Mouse (Mus musculus): ENCODE data around the gene Fxyd2.

Gene Fxyd2

DNA sequence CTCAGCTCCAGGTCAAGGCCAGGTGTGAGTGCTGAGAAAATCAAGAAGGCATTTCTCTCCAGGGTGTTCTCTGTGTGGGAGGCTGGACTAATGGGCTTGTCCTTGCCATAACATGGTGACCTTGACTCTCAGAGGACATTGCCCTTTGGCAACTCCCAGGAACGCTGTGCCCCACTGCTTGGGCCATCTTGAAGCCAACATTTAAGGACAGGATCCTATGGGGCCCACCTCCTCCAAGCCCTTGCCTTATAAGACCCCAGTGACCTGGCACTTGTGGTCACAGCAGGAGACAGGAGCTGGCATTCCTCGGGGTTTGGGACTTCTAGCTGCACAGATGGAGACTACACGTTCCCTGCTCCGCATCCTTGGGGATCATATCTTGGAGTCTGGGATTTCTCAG is at the start of gene Fxyd2:
Fxyd2 (plus strand) TSS at position 236 of the 400 bp plus-strand sequence.
- DNase-seq: no peak

DNA sequence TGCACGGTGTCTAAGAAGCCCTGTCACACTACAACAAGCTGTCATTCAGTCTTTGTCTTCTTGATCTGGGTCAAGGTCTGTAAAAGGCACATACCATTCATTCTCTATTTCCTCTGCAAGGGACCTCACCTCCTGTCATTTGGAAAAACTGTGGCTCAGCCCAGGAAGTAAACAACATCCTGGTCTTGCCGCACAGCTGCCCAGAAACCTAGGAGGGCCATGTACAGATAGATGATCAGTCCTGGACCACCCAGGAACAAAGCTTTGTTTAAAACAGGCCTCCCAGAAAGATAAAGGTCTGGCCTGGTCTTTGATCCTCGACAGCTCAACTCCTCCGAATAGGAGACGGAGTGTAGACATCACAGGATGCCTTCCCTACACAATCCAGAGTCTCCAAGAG is 49.6 kb upstream of the Fxyd2 start:
- no peak for DNase-seq

DNA sequence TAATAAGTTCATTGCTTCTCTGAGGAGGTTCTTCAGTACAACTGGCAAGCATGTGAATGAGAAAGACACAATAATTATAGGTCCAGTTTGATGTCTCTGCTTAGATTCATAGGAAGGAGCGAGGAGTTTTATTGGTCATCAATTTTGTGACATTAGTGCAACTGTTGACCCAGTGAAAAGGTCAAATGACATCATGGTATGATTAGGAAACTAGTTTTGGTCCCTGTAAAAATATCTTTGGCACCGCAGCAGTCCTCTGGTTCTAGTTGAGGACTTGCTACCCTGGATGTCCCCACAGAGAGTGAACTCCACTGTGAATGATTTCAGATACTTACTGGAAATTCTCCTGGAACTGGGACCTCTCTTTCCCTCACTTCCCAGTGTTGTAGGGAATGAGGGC is 44.3 kb upstream of the Fxyd2 start:
- DNase-seq: no peak

DNA sequence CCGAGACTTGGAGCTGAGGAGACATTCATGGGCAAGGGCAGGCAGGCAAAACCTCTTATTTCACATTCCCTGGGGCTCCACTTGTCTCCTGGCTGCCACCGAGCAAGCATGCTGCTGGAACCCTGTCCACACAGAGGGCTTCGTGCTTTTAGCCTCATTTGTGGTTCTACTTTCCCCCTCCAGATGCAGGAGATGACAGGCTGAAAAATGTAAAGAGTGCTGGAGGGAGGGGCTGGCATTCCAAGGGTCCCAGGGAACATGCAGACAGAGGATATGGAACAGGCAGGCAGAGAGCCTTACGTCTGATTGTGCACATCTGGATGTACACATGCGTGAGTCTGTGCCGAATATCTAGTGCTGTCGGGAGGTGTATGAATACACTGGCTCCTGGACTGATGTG is 41.1 kb upstream of the Fxyd2 start:
- no peak for DNase-seq

DNA sequence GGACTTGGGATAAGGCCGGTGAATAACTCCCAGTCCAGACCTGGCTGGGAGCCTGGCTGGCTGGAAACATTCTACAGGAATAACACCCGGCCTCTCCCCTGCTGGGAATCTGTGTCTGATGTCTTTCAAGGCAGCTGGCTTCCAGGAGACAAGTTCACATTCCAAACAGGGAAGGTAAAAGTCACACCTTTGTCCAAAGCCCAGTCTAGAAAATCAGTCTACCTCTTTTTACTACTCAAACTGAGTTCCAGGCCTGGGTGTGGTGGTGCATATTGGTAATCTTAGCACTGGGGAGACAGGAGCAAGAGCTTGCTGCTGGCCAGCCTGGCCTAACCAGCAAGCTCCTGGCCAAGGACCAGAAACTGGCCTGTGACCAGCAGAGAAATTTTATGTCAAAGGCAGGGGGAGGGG is 37.4 kb upstream of the Fxyd2 start:
- DNase-seq: no peak

DNA sequence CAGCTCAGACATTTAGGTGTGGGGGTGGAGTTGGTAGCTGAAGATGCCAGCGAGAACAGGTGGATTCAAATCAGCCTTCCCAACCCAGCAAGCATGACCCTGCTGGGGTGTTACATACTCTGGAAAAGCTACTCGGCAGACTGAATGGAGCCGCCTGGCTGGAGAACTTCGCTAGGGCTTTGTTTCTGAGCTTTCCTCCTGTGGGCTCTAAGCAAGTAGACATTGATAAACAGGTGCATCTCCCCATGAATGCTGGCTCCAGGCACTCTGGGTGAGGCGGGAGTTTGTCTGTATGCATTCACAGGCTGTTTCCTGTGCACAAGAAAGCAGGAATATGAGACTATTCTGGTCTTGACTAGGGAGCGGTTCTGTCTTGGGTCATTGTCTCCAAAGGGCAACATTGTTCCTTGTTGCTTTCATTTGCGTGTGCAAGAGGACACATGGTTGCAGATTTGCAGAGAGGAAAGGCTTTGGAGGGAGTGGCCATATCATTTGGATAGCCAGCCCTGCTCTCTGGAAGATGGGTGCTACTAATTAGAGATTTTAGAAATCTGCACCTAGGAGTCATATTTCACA is 35.7 kb upstream of the Fxyd2 start:
- DNase-seq: no peak

DNA sequence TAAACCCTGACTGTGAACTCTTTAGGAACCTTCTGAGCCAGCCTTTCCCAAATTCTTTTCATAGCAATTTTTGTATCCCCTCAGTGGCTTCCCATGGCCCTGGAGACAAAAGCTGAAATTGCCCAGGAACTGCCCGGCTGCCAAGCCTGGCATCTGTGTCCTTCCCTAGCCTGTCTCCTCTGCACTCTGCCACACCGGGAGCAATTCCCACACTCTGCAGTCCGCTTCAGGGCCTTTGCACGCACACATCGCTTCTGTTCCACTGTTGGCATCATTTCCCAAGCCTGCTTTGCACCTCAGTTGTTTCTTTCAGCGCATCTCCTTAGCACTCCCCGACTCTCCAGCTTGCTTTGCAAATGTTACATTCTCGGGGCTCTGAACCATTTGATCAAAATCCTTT is 31.8 kb upstream of the Fxyd2 start:
- DNase-seq: no peak

DNA sequence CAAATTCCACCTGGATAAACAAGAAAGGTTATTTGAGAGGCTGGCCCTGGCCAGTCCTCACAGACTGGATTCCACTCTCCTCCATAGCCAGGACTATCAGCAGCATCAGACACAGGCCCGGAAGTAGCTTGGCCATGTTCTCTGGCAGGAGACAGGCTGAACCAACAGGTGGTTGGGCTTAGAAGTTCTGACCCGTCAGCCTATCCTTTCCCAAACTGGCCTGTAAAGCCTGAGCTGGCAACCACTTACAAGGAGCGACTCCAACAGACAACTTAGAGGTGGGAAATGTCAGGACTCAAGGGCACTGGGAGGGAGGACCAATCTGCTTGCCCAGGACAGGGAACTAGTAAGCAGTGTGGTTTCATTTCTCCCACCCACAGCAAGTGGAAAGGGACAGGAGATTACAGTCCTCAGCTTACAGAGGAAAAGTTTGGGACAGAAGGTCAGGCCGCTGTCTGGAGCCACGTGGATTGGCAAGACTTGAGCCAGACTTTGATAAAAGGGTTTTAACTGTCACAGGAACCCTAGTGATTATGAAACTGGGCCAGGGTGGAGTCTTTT is 31.0 kb upstream of the Fxyd2 start:
- no peak for DNase-seq

DNA sequence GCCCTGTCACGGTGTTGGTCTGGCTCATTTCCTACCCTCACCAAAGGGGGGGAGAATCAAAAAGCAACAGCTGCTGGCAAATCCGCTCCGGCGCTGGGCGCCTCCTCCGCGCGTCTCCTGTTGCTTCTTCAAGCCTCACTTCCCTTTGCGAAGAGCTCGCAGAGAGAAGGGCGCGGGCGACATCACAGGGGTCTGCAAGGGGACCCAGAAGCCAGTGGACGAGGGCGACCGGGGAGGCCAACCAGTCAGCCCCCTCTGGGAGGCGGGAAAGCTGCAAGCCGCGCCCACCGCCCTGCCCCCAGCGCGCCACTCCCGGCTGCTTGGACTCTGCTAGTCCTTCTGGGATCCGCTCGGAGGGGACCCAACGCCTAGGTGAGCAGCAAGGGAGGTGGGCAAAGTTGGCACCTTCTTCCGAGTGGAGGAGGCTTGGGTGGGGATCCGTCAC is 29.3 kb upstream of the Fxyd2 start, which contains the start of gene Fxyd6:
Fxyd6 (plus strand) TSS at position 69 of the 445 bp plus-strand sequence.
- peak; percentile 45 to 46 for DNase-seq

DNA sequence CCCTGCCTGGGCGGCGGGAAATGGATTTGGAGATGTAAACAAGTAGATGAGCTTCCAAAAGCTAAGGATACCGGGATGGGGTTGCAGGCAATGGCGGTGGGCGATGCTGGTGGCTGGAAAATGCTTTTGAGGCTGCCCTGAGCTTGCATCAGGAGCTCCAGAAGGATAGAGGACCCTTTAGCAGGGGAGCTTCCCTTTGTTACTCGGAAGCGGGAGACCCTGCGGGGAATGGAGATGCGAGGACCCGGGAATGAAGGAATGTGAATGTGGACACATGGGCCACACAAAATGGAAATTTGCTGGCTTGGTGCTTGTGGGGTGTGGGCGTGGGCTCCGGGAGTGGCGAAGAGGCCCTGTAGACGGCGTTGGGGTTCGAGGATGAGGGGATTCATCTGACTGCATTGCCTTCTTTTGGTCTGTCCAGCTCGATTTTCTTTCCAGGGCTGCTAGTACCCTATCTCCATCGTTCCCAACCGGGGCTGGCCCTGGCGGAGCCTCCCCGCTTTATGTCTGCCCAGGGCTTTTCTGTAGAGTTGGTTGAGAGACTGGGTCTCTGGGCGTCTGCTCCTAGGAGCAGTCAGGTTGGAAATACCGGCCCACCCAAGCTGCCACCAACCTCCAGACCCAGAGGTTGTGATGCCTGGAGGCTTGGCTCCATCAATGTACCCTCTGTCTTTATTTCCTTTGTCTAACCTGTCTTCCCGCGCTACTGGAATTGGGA is 28.7 kb upstream of the Fxyd2 start:
- DNase-seq: no peak

DNA sequence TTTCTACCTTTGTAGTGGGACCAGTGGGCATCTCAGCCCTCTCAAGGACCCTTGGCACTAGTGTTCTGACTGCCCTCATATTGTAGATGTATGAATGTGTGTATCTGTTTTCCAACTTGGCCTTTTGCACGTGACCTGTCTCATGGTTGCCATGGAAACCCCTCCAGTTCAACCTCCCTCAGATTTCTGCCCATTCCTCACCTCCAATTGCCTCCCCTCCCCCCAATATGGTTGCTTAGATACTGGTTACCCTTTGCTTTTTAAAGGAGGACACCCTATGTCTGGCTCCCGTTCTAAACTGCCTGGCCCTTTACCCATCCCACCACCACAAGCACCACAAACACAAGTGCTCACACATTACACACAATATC is 28.1 kb upstream of the Fxyd2 start:
- DNase-seq: no peak

DNA sequence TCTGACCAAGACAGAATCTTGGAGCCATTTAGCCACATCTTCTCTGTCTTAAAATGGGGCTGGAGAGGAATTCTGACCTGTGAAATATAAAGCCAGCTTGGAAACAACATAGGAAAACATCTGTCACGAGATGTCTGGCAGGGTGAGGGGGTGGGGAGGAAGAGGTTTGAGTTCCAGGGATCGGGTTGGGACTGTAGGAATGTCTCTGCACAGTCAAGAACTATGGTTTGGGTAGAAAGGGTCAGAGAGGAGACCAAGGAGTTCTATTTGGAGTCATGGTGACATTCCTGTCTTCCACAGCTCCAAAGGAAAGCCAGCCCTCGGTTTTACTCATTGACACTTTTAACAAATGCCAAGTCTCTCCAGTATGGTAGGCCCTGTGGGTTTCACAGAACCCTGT is 25.6 kb upstream of the Fxyd2 start:
- no peak for DNase-seq

DNA sequence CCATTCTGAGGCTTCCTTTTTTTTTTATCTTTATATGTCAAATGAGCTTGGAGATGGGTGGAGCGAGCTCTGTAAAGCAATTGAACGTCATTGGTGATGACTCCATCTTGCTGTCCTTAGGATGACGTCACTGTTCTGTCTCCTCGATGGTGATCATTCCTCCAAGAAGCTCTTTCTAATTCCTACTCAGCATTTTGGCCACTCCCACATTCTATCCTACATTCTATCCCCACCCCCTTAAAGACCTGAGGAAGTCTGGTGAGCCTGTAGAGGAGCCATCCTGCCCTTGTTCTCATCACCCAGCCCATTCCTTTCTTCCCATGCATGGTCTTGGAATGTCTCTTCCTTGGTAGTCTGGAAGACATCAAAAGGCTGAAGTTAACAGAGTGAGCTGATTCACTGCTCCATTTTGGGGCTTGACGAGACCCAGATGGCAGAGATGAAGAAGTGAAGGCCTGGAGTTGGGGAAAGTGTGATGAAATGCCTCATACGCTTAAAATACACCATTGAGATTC is 24.4 kb upstream of the Fxyd2 start:
- DNase-seq: no peak

DNA sequence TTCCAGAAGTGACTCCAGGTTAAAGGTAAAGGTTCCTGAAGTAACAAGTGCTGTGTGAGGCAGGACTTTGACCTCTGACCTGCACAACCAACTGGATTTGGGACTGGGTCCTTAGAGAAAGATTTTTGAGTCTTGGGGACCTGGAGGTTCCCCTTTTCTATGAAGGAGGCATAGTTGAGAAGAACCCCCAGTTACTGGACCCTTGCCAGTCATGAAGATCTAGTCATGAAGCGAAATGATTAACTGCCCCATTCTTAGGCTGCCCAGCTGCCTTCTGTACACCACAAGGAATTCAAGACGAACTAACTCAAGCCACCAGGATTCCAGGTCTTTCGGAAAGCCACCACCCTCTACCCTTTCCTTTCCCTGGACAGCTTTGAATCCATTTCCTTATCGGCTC is 23.0 kb upstream of the Fxyd2 start:
- DNase-seq: no peak

DNA sequence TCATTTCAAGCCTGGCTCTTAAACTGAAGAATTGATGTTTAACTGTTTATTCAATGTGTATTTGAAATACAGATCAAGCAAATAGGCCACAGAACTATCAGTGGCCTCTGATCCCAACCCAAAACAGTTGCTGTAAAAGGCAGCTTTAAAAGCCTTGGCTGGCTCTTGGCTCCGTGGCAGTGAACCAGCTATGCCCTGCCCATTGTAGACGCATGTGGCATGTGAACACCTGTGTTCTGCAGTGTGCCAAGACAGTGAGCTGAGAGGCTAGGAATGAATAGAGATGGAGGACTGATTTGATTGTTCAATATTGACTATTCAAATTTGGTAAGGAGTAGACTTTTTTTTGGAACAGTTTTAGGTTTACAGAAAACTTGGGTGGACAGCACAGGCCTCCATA is 22.6 kb upstream of the Fxyd2 start:
- no peak for DNase-seq

DNA sequence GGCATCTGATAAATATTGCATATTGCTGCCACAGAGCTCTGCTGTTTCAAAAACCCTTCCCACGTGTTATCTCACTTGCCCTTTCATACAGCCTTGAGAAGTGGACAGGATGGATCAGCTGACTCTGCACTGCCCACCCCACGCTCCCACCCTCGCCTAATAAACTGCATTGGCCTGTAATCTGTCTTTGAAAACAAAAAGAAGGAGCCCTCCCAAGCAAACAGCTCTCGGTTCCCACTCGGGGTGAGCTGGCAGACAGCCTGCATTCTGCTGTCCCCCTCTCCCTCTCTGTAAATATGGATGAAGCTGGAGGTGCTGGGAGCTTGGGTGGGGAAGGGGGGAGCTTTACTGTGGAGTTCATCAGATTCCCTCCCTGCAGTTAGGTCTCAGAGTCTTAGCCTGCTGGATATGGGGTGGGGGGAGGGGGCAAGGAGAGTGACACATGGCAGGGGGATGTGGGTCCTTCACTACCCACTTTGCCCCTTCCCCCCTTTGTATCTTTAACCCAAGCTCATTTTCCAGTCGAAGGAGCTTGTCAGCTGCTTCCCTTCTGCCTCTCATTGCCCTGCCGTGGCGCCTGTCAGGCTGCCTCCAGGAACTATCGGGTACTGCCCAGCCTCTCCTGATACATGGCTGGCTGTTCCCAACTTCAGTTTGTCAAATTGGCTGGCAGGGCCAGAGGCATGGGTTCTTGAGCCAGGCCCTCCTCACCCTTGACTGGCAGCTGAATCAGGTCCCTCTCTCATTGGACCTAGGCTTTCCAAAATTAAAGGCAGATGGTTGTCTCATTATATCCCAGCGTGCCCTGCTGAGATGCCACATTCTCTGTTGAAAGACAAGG is 18.8 kb upstream of the Fxyd2 start:
- no peak for DNase-seq

DNA sequence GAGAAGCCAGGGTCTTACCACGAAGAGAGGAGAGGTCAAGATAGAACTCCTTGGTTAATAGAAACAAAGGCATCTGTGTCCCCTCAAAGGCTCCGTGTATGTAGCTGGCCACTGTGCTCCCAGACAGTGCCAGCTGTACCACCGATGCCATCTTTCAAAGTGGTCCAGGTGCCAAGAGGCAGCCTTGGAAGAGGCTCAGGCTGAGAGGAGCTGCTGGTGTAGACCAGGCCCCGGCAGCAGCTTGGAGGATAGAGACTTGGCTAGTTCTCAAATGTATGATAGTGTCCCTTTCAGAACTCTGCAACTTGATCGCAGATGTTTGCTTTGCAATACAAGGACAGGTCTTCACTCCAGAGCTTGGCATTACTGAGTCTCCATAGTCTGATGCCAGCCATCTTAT is 17.1 kb upstream of the Fxyd2 start:
- no peak for DNase-seq

DNA sequence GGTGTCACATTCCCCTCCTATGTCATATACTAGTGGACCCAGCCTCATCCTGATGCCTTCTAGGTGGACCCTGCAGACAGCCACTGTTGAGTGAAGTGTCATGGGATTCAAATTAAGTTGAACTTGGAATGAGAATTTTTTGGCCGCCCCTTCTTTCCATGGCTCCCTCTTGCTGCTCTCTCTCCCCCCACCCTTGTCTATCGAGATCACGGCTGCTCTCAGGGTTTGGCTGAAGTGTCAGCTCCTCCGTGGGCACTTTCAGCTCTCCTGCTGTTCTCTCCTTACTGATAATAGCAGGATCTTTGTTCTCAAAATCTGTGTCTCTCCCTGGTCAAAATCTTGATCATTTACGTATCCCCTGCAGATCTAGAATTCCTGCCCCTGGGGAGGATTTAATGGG is 16.6 kb upstream of the Fxyd2 start:
- no peak for DNase-seq

DNA sequence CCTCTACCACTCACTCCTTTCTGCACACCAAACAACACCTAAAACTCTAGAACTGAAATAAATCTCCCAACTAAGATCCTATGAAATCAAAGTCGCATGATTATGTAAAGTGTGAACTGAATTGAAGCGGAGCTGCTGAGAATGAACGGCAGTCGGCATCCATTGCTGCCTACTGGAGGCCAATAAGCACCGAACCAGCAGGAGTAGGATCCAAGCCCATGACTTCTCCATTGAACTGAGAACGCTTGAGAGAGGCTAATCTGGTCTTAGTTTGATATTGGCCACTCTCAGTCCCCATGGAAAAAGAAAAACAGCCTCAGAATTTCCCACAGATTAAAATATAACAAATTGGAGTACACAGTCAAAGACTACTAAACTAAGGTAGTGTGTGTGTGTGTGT is 15.6 kb upstream of the Fxyd2 start:
- no peak for DNase-seq

DNA sequence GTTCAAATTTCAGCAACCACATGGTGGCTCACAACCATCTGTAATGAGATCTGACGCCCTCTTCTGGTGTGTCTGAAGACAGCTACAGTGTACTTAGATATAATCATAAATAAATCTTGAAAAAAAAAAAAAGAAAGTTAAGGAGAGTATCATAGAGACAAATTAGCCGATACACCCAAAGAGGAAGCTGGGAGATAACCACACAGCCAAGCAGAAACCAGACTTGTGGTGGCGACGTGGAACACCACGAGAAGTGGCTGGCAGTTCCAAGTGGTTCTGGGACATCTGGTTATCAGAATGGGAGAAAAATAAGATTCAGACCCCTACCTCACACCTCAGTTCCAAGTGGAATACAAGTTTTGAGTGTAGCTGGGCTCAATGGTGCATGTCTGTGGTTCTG is 12.8 kb upstream of the Fxyd2 start:
- no peak for DNase-seq

DNA sequence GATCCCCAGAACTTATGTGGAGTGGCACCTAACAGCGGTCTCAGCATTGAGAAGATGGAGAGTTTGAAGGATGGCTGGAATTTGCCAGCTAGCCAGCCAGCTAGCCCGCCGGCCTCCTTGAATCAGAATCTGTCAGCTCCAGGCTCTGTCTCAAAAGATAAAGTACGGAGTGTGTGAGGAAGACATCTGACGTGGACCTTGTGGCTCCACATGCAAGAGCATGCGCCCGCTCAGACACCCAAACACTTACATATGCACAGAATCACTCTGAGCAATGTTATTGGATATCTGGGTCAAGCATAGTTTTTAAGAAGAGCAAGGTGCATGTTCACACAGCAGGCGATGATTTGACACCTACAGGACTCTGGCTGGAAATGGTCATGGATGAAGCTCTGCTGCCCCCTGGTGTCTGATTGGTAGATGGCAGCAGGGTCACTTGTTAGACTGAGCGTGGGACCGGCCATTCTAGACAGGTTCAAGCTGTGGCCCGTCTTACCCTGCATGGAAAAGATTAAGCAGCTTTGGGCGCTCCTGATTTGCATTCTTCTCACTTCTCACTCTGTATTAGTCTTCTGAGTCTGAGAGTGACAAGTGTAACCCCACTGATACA is 11.0 kb upstream of the Fxyd2 start:
- peak; percentile 75 to 88 for DNase-seq

DNA sequence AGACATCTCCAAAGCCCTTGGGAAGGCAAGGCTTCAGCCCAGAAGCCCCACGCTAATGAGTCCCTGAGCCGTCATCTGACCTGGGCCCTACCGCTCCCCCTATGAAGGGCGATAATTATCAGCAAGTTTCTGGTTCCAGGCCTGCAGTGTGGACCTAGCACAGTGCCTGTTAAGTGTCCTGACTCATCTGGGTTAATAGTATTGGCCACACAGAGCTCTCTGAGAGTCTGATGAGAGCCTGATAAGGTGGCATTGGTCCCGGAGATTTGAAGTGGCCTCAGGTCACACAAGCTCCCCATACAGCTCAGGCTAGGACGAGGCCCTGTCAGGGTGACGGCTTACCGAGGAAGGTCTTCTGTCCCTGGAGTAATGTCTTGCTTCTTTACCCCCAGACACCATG is 9.9 kb upstream of the Fxyd2 start:
- no peak for DNase-seq

DNA sequence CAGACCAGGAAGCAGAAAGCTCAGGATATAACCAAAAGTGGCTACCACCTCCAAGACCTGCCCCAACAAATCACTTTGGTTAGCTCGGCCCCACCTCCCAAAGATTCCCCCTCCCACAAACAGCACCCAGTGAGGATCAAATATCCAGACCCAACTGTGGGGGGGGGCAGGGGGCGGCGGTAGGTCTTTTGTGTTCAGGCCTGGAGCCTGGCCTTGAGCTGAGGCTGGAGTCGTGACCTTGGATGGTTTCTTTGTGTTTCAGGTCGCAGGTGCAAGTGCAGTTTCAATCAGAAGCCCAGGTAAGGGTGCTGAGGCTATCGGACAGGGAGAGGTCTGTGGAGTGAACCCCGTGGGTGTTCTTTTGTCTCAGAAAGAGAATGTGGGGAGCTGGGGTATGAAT is 8.2 kb upstream of the Fxyd2 start:
- no peak for DNase-seq

Data from lung, postnatal 4 days (tissue).